Mouse (Mus musculus): ENCODE measurements around the gene Olfr467.

DNA sequence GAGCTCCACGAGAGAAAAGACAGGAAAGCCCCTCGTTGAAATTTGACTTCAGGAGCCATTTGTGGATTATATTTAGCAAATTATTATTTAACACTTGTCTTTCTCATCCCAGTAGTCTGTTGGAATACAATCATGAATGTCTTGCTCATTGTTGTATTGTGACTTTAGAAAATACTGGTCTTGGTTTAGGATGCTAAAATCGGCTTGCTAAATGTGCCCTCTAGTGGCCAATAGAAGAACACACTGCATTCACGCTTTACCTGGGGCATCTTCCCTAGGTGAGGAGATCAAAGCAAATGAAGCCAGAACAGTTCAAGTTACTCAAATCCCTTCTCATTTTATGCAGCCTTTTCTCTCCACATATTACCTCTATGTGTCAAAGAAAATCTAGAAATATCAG lies 32.5 kb upstream of the Olfr467 start:
- TF ChIP-seq POLR2A (IDR thresholded peaks at IDR 0.05; ENCODE audit: low read depth, low read length) (no peak), CTCF (IDR thresholded peaks at IDR 0.05; ENCODE audit: extremely low read depth, insufficient read depth, insufficient read length, insufficient replicate concordance) (0 out of 2 replicates have a peak, but pooled peaks have one; percentile 29)
